Mouse (Mus musculus): Measurements from ENCODE around the gene Cers3.

DNA sequence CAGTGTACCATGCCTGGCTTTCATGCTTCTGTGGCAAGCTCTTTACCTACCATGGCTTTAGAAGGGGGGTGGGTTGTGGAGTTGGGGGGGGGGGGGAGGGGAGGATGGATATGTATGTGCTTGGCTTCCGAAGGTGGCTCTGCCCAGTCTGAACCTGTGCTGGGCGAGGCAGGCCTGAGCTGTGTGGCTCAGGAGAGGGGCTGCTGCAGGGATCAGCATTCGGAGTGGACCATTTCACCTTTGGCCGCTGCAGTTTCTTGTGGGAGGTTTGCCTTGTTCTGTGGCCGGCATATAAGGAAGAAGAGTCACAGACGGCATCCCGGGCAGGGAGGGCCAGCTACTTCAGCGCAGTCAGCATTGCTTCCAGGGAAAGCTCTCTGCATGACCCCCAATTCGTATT, 104.0 kb downstream of the Cers3 start:
- TF ChIP-seq GATA1 (IDR thresholded peaks at IDR 0.05; ENCODE audit: low read length) (no peak), TAL1 (IDR thresholded peaks at IDR 0.05; ENCODE audit: low read length) (no peak)

Data from erythroblast, embryonic 14.5 days (primary cell).